8 mouse cellular contexts compared by ENCODE assay signal in genomic region chr1:182140370-182140769, GRCm38 (mm10). TPM values are rescaled to one million over a fixed set of nuclear protein-coding genes. Genes with fewer than 3 reads are reported as not detected.
DNase-seq lines count a peak whose midpoint lies in the region; ATAC-seq and TF ChIP-seq lines count a peak whose summit lies in the region.

No protein-coding gene starts in this region.

- no peak overlapping the region for H3K9ac ChIP-seq in ES-Bruce4 (ENCODE audit: low read depth, poor library complexity, severe bottlenecking)
- no peak overlapping the region for H3K9ac ChIP-seq in forebrain, embryonic 16.5 days (replicated peaks; ENCODE audit: low read depth, low read length)

- no peaks in the 10 kb centered on the region for H3K9me3 ChIP-seq in ES-Bruce4 (replicated peaks; ENCODE audit: control insufficient read depth, insufficient read depth, low read length, poor library complexity, severe bottlenecking)
- no peaks in the 10 kb centered on the region for H3K9me3 ChIP-seq in forebrain, embryonic 16.5 days (ENCODE audit: control insufficient read depth, low read length)

- H3K36me3 ChIP-seq in ES-Bruce4 (ENCODE audit: control insufficient read depth, insufficient read depth, low read length, poor library complexity, severe bottlenecking), result no peaks in the 10 kb centered on the region
- no peaks in the 10 kb centered on the region for H3K36me3 ChIP-seq in forebrain, embryonic 16.5 days (ENCODE audit: control insufficient read depth, insufficient read depth)
- H3K36me3 ChIP-seq in thymus, adult 2 months (ENCODE audit: control insufficient read depth, insufficient read depth, low read length), result no peaks in the 10 kb centered on the region

- peak; percentile 94 for TF ChIP-seq CTCF in ES-Bruce4 (IDR thresholded peaks at IDR 0.05; ENCODE audit: low read depth, low read length)
- peak; percentile 100 for TF ChIP-seq CTCF in layer of hippocampus, adult 2 months (conservative IDR thresholded peaks at IDR 0.05)
- peak; percentile 82 for TF ChIP-seq CTCF in lung, adult 2 months (IDR thresholded peaks at IDR 0.05; ENCODE audit: insufficient read depth, low read length)
- TF ChIP-seq CTCF in thymus, adult 2 months (IDR thresholded peaks at IDR 0.05; ENCODE audit: borderline replicate concordance, control insufficient read depth, extremely low read depth, insufficient read depth, low read length, poor library complexity), result peak; percentile 90

- no peak overlapping the region for H3K27ac ChIP-seq in ES-Bruce4 (ENCODE audit: insufficient read depth, low read length)
- H3K27ac ChIP-seq in forebrain, embryonic 16.5 days (ENCODE audit: low read length), result no peak overlapping the region
- H3K27ac ChIP-seq in layer of hippocampus, adult 2 months, result no peak overlapping the region
- H3K27ac ChIP-seq in thymus, adult 2 months (ENCODE audit: control insufficient read depth, insufficient read depth, low read length), result no peak overlapping the region

- H3K4me2 ChIP-seq in forebrain, embryonic 16.5 days (ENCODE audit: low read length), result no peak overlapping the region

- peak; percentile 79 to 83 for DNase-seq in heart, postnatal 36 days
- DNase-seq in layer of hippocampus, adult 2 months (ENCODE audit: low spot score in 2 of 2), result peak; percentile 68 to 85
- DNase-seq in lung, adult 2 months, result peak; percentile 83
- DNase-seq in ovary, adult 18-20 months (ENCODE audit: low spot score), result peak; percentile 21
- peak; percentile 80 for DNase-seq in thymus, adult 2 months

- no peaks in the 10 kb centered on the region for H3K27me3 ChIP-seq in ES-Bruce4 (ENCODE audit: control insufficient read depth, insufficient read depth, low read length, poor library complexity, severe bottlenecking)
- H3K27me3 ChIP-seq in forebrain, embryonic 16.5 days (replicated peaks; ENCODE audit: control insufficient read depth, insufficient read depth, low read length), result no peaks in the 10 kb centered on the region
- H3K27me3 ChIP-seq in thymus, adult 2 months (ENCODE audit: control insufficient read depth, insufficient read depth, low read length), result no peaks in the 10 kb centered on the region

- H3K4me3 ChIP-seq in ES-Bruce4 (ENCODE audit: low read depth, low read length), result peak overlapping the region; percentile 0; the same call in 1 of the 2 replicates
- H3K4me3 ChIP-seq in forebrain, embryonic 16.5 days (replicated peaks; ENCODE audit: low read length), result no peak overlapping the region
- H3K4me3 ChIP-seq in layer of hippocampus, adult 2 months, result no peak overlapping the region
- H3K4me3 ChIP-seq in lung, adult 2 months (replicated peaks; ENCODE audit: extremely low read depth, low read depth, low read length), result no peak overlapping the region
- H3K4me3 ChIP-seq in thymus, adult 2 months (ENCODE audit: control insufficient read depth, insufficient read depth, low read length), result no peak overlapping the region

- no peak for TF ChIP-seq POLR2A in ES-Bruce4 (IDR thresholded peaks at IDR 0.05; ENCODE audit: insufficient read depth, low read length)
- TF ChIP-seq POLR2A in lung, adult 2 months (IDR thresholded peaks at IDR 0.05; ENCODE audit: borderline replicate concordance, extremely low read depth, low read depth, low read length), result no peak
- no peak for TF ChIP-seq POLR2A in thymus, adult 2 months (IDR thresholded peaks at IDR 0.05; ENCODE audit: control insufficient read depth, extremely low read depth, insufficient read depth, low read length, poor library complexity)

- no peak for TF ChIP-seq EP300 in ES-Bruce4 (IDR thresholded peaks at IDR 0.05; ENCODE audit: insufficient read depth, low read depth, low read length)

- ATAC-seq in cerebellum, adult (ENCODE audit: insufficient number of reproducible peaks, low FRiP score, low TSS enrichment), result peak; percentile 80
- peak; percentile 84 for ATAC-seq in forebrain, embryonic 16.5 days

- WGBS in forebrain, embryonic 16.5 days, result 3% methylated on average over 6 of the region's 6 CpGs
- WGBS in lung, adult 2 months, result 2% methylated on average over 6 of the region's 6 CpGs
- WGBS in thymus, adult 2 months, result 6% methylated on average over 6 of the region's 6 CpGs

- H3K4me1 ChIP-seq in ES-Bruce4 (ENCODE audit: control insufficient read depth, insufficient read depth, low read length), result no peaks in the 10 kb centered on the region
- no peaks in the 10 kb centered on the region; the same call in 1 of the 2 replicates for H3K4me1 ChIP-seq in forebrain, embryonic 16.5 days (replicated peaks; ENCODE audit: control insufficient read depth, insufficient read depth, low read length)
- no peaks in the 10 kb centered on the region for H3K4me1 ChIP-seq in lung, adult 2 months (ENCODE audit: control insufficient read depth, insufficient read depth, low read length)
- H3K4me1 ChIP-seq in thymus, adult 2 months (replicated peaks; ENCODE audit: control insufficient read depth, insufficient read depth, low read length), result no peaks in the 10 kb centered on the region

- intact Hi-C loops in heart, postnatal 36 days (cut with DNase I), result loop anchor here (1.0 to 10.0 kb wide), 4 partner anchors 144 to 397 kb away; partner anchors contain the start of gene Degs1

RNA-seq across cellular contexts. Expression of gene Srp9, which starts 15.8 kb away (rescaled TPM):
- 87.8 and 89.0 TPM in 2 replicates for polyA plus RNA-seq in ES-Bruce4 (2011; ENCODE audit: insufficient read depth, insufficient read length, low read depth, missing spikeins)
- 125 and 126 TPM in 2 replicates for polyA plus RNA-seq in forebrain, embryonic 16.5 days (2015; fragmentation: Nextera tagmentation; extraction: Ambion mirVana)
- total RNA-seq in heart, postnatal 36 days (2021), result 10 to 100 TPM; 44.8 to 45.3 TPM
- 10 to 100 TPM; 62.7 to 67.2 TPM for total RNA-seq in layer of hippocampus, adult 2 months (2021)
- 26.8 and 33.9 TPM in 2 replicates for polyA plus RNA-seq in lung, adult 2 months (2012; rRNA removed)
- 44.6 and 53.6 TPM in 2 replicates for polyA plus RNA-seq in thymus, adult 2 months (2012; rRNA removed)

RNA-seq across cellular contexts. Expression of gene Vmn1r1, which starts 23.9 kb away (rescaled TPM):
- not detected in 2 replicates for polyA plus RNA-seq in ES-Bruce4 (2011; ENCODE audit: insufficient read depth, insufficient read length, low read depth, missing spikeins)
- not detected in 2 replicates for polyA plus RNA-seq in forebrain, embryonic 16.5 days (2015; fragmentation: Nextera tagmentation; extraction: Ambion mirVana)
- not detected for total RNA-seq in heart, postnatal 36 days (2021)
- total RNA-seq in layer of hippocampus, adult 2 months (2021), result not detected
- polyA plus RNA-seq in lung, adult 2 months (2012; rRNA removed), result not detected in 2 replicates
- polyA plus RNA-seq in thymus, adult 2 months (2012; rRNA removed), result not detected in 2 replicates

Comparison
In these comparisons a context has a peak if more than half of its experiments do, and no peak if none do; other contexts are left out.
1. DNase-seq: peak in every context shown above with its lines; median percentile 83 in lung, adult 2 months; 81 in heart, postnatal 36 days; 80 in thymus, adult 2 months; 76 in layer of hippocampus, adult 2 months; 21 in ovary, adult 18-20 months.